Mouse (Mus musculus) heart, embryonic 13.5 days (tissue): Measurements from ENCODE around the gene Gm2016. TPM values are rescaled to one million over a fixed set of nuclear protein-coding genes. Genes with fewer than 3 reads are reported as not detected.
"Not testable (repeated sequence)": the region's sequence is repeated elsewhere in the genome, so short reads cannot be mapped to it uniquely, and the experiment has no call there.

Experiments used
- ATAC-seq: fragments of 200-750 bp; cut with Nextera tagmentation; 2 replicates; pipeline ENCODE4 v1.8.0; 2017; ENCODE audit warnings: moderate TSS enrichment; ENCODE audit not compliant: insufficient number of reproducible peaks, low FRiP score, low TSS enrichment; ENCODE audit errors: extremely low read depth
- H3K27ac ChIP-seq: fragments of 300-500 bp; sonication (generic); replicated peaks from 2 replicates; pipeline ENCODE4 v1.5.1; 2015; ENCODE audit warnings: moderate library complexity, mild to moderate bottlenecking, inconsistent platforms
- H3K27me3 ChIP-seq: fragments of 300-500 bp; sonication (generic); replicated peaks from 2 replicates; pipeline ENCODE4 v1.6.1; 2015; ENCODE audit warnings: mild to moderate bottlenecking, inconsistent platforms
- H3K36me3 ChIP-seq: fragments of 300-500 bp; sonication (generic); 2 replicates; pipeline ENCODE4 v1.6.1; 2015; ENCODE audit warnings: mild to moderate bottlenecking, inconsistent platforms
- H3K4me1 ChIP-seq: fragments of 300-500 bp; sonication (generic); 2 replicates; pipeline ENCODE4 v1.6.1; 2015; ENCODE audit warnings: inconsistent platforms
- H3K4me2 ChIP-seq: fragments of 300-500 bp; sonication (generic); 2 replicates; pipeline ENCODE4 v1.6.1; 2015; ENCODE audit warnings: inconsistent platforms, mild to moderate bottlenecking, moderate library complexity
- H3K4me3 ChIP-seq: fragments of 300-500 bp; sonication (generic); 2 replicates; pipeline ENCODE4 v1.5.1; 2015; ENCODE audit warnings: moderate library complexity, mild to moderate bottlenecking, inconsistent platforms
- H3K9ac ChIP-seq: fragments of 300-500 bp; sonication (generic); 2 replicates; pipeline ENCODE4 v1.6.1; 2015; ENCODE audit warnings: inconsistent platforms, mild to moderate bottlenecking, moderate library complexity
- H3K9me3 ChIP-seq: fragments of 300-500 bp; sonication (generic); 2 replicates; pipeline ENCODE4 v1.6.1; 2016; ENCODE audit warnings: inconsistent platforms
- WGBS: fragments of 180-500 bp; shearing (Covaris S2); methylation state at CpG from one replicate; pipeline ENCODE4 v1.1.7; 2015; ENCODE audit warnings: mixed read lengths; 5-methylcytosine and 5-hydroxymethylcytosine counted together
- polyA plus RNA-seq: library from polyadenylated mRNA; unstranded; fragments of >200 nt; fragmentation: Nextera tagmentation; extraction: Ambion mirVana; gene quantifications from 2 replicates; pipeline ENCODE4 v1.2.1, GENCODE M21; 2015

Gene Gm2016
- not detected in 2 replicates for polyA plus RNA-seq

DNA sequence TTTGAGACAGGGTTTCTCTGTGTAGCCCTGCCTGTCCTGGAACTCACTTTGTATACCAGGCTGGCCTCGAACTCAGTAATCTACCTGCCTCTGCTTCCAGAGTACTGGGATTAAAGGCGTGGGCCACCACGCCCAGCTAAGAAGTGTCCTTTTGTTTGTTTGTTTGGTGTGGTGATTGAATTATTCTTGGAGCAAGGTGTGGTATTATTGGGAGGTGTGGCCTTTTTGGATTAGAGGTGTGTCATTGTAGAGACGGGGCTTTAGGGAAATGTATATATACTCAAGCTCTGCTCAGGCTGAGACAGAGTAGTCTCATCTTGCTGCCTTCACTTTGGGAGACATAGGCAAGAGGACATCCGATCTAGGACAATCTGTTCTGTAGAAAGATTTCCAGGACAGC lies at the start of gene Gm2016:
Gene Gm2016 (plus strand): TSS at position 301 of the 400 bp plus-strand sequence.
- 64% methylated on average over 5 of the region's 5 CpGs for WGBS
- H3K36me3 ChIP-seq, H3K9ac ChIP-seq, H3K4me1 ChIP-seq, H3K9me3 ChIP-seq, ATAC-seq, H3K27me3 ChIP-seq, H3K4me2 ChIP-seq, H3K4me3 ChIP-seq, H3K27ac ChIP-seq: not testable (repeated sequence)

DNA sequence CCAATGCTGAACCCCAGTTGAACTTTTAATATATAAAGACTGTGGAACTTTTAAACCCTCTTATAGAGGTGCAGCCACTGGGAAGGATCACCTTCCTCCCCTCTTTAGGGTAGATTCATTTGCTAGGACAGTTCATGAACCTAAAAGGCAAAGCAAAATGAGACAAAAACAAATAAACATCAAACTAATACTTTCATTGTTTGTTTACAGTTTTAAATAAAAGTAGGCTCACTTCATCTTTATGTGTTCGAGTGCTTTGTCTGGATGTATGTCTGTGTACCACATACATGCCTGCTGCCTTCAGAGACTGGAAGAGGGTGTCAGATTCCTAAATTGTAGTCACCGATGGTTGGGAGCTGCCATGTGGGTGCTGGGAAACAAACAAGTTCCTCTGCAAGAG lies 31.6 kb upstream of the Gm2016 start, which contains the start of gene Gm2001:
Gene Gm2001 (minus strand): TSS at position 101 of the 400 bp plus-strand sequence.
- not testable (repeated sequence) for H3K27ac ChIP-seq, H3K4me2 ChIP-seq, H3K36me3 ChIP-seq, H3K9me3 ChIP-seq, H3K27me3 ChIP-seq, H3K4me1 ChIP-seq, H3K4me3 ChIP-seq, ATAC-seq, H3K9ac ChIP-seq
- 68% methylated on average over 2 of the region's 2 CpGs for WGBS

DNA sequence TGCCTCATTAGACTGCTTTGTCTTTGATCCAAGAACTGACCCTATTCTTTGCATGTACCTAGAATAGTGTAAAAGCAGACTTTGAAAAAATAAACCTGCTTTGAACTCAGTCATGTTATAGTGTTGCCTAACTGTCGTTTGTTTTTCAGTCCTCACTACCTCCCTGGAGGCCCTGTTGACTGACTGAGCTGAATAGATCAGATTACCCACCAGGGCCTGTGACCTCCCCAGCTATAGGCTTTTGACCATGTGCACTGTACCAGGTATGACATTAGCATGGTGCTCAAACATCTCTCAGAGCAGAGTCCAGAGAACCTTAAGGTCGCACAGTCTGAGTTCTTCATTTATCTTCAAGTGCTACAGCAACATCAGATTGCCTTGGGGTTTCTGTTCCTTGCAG lies 23.2 kb upstream of the Gm2016 start:
- WGBS, result no CpG with 5 or more reads among the region's 2 CpGs
- not testable (repeated sequence) for H3K4me3 ChIP-seq

DNA sequence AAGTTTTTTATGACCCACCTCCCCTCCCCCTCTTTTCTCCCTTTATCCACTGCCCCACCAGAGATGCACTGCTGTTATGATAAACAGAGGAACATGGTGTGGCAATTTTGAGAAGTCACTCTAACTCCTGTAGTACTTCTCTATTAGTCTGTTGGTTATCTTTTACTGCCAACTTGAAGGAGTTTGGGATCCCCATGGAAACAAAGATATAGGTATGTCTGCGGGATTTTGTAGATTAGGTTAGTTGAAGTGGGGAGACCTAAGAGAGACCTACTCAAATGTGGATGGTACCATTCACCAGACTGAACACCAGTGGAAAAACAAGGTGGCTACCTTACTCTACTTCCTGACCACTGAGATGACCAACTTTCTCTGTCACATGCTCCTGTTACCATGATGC lies 17.8 kb upstream of the Gm2016 start:
- H3K4me2 ChIP-seq, H3K27ac ChIP-seq, H3K4me1 ChIP-seq, H3K4me3 ChIP-seq, H3K9me3 ChIP-seq, ATAC-seq, H3K27me3 ChIP-seq, H3K36me3 ChIP-seq, H3K9ac ChIP-seq: not testable (repeated sequence)
- WGBS, result 50% methylated on average over 1 of the region's 1 CpGs

More for the DNA sequence above, 23.2 kb upstream of the Gm2016 start:
- H3K27ac ChIP-seq, H3K27me3 ChIP-seq, H3K4me1 ChIP-seq, H3K9me3 ChIP-seq, H3K36me3 ChIP-seq, H3K9ac ChIP-seq, ATAC-seq, H3K4me2 ChIP-seq: not testable (repeated sequence)

DNA sequence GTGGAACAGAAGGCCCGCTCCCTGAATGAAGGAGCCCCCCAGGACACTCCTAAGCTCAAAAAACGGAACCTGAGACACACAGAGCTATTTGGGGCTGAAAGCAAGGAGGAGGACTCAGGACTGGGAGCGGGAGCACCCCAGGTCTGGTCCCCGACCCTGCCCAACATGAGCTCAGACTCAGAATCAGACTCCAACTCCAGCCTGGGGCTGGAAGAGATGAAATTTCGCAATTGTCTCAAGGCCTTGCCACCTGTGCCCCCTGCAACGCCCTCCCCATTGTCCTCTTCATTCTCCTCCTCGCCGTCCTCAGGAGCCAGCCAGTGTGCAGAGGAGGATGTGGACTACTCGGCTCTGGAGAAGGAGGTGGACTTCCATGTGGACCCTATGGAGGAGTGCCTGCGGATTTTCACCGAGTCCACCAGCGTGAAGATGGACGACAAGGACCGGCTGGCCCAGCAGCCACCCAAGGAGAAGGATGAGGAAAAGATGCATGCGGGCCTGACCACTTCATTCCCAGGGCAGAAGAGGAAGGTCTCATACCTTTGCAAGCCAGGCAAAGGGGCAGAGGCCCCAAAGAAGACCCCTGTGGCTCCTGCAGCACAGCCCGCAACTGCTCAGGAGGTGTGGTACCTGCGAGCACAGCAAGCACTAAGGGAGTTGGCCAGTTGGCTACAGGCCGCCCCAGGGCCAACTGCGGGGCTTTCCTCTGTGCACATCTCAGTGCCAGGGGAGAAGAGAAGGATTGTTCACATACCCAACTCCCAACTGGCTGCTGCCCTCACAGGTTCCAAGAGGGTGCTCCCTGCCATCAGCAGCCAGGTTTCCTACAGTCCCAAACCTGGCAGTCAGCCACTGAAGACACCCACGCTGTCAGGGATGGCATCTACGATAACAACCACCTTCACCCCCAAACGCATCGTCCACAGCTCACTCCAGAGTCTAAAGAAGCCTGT lies 11.9 kb upstream of the Gm2016 start:
- H3K9ac ChIP-seq, H3K4me1 ChIP-seq, H3K36me3 ChIP-seq, H3K27ac ChIP-seq, H3K9me3 ChIP-seq, H3K27me3 ChIP-seq, H3K4me3 ChIP-seq, ATAC-seq, H3K4me2 ChIP-seq: not testable (repeated sequence)
- 77% methylated on average over 23 of the region's 23 CpGs for WGBS

DNA sequence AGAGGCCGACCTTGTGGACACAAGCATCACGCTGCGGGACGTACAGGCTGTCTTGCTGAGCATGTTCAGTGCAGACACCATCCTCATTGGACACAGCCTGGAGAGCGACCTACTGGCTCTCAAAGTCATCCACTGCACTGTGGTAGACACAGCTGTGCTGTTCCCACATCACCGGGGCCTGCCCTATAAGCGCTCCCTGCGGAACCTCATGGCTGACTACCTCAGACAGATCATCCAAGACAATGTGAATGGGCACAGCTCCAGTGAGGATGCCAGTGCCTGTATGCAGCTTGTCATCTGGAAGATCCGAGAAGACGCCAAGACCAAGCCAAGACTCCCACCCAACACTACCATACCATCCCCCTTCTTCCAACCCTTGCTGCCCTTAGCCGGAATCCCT lies 10.2 kb upstream of the Gm2016 start:
- not testable (repeated sequence) for H3K36me3 ChIP-seq, H3K4me3 ChIP-seq, H3K9ac ChIP-seq, ATAC-seq, H3K27ac ChIP-seq, H3K4me2 ChIP-seq, H3K4me1 ChIP-seq, H3K27me3 ChIP-seq, H3K9me3 ChIP-seq
- 87% methylated on average over 9 of the region's 11 CpGs for WGBS

DNA sequence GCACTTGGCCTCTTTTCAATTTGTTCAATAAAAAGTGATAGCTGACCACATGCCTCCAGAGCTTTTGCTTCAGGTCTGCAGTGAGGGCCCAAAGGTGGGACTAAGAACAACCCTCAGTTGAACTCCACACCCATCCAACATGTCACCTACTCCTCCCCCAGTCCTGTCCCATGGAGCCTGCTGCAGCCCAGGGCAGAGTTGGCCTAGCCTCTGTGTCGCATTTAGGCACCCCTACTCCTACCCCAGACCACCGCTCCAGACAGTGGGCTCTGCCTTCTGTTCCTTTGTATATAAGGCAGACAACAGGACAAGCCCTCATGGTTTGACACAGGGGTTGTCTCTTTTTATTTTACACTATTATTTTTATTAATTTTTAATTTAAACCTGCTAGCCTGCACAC lies 9.8 kb upstream of the Gm2016 start:
- not testable (repeated sequence) for H3K4me3 ChIP-seq, H3K27ac ChIP-seq, H3K4me1 ChIP-seq, H3K9me3 ChIP-seq, H3K4me2 ChIP-seq, H3K36me3 ChIP-seq, H3K9ac ChIP-seq, H3K27me3 ChIP-seq
- 70% methylated on average over 2 of the region's 2 CpGs for WGBS
- ATAC-seq, result 0 out of 2 replicates have a peak, but pooled peaks have one; percentile 18

DNA sequence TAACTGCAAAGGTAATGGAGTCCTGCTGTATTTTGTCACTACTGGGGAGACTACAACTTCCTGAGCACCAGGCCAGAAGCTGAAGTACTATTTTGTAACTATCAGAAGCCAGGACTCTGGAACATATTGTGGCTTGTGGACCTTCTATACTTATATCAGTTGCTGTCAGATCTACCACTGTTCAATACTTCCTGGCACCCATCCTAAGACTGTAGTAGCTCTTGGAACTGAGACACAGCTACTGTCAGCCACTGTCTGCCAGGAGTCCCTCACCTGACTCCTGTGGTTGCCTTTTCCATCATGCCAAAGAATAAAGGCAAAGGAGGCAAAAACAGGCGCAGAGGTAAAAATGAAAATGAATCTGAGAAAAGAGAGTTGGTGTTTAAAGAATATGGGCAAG lies 21.2 kb downstream of the Gm2016 start, which contains the start of gene Gm2022:
Gene Gm2022 (plus strand): TSS at position 301 of the 400 bp plus-strand sequence.
- not testable (repeated sequence) for ATAC-seq, H3K9ac ChIP-seq, H3K4me1 ChIP-seq, H3K4me3 ChIP-seq, H3K9me3 ChIP-seq, H3K36me3 ChIP-seq, H3K27me3 ChIP-seq, H3K4me2 ChIP-seq, H3K27ac ChIP-seq
- 90% methylated on average over 1 of the region's 1 CpGs for WGBS

DNA sequence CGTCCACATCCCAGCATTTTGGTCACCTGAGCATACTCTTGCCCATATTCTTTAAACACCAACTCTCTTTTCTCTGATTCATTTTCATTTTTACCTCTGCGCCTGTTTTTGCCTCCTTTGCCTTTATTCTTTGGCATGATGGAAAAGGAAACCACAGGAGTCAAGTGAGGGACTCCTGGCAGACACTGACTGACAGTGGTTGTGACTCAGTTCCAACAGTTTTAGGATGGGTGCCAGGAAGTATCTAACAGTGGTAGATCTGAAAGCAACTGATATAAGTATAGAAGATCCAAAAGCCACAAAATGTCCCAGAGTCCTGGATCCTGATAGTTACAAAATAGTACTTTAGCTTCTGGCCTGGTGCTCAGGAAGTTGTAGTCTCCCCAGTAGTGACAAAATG lies 45.8 kb downstream of the Gm2016 start, which contains the start of gene Gm2035:
Gene Gm2035 (minus strand): TSS at position 137 of the 400 bp plus-strand sequence.
- H3K36me3 ChIP-seq, H3K9me3 ChIP-seq, H3K9ac ChIP-seq, ATAC-seq, H3K27me3 ChIP-seq, H3K4me1 ChIP-seq, H3K27ac ChIP-seq, H3K4me3 ChIP-seq, H3K4me2 ChIP-seq: not testable (repeated sequence)
- WGBS, result 70% methylated on average over 2 of the region's 2 CpGs

Other genes with a start within 250 kb of the Gm2016 start
- gene Gm16381, start 229.5 kb upstream of the Gm2016 start, polyA plus RNA-seq, result not detected in 2 replicates
- not detected in 2 replicates for gene Gm21319, start 98.3 kb upstream of the Gm2016 start, polyA plus RNA-seq
- not detected in 2 replicates for gene Gm21936, start 78.6 kb upstream of the Gm2016 start, polyA plus RNA-seq
- gene BB287469, start 57.5 kb upstream of the Gm2016 start, polyA plus RNA-seq, result not detected in 2 replicates
- gene Gm2001, start 31.7 kb upstream of the Gm2016 start, polyA plus RNA-seq, result not detected in 2 replicates
- not detected in 2 replicates for gene Gm2022, start 21.3 kb downstream of the Gm2016 start, polyA plus RNA-seq
- not detected in 2 replicates for gene Gm2035, start 45.8 kb downstream of the Gm2016 start, polyA plus RNA-seq
- gene Gm2042, start 80.0 kb downstream of the Gm2016 start, polyA plus RNA-seq, result not detected in 2 replicates
- gene Gm2075, start 137.8 kb downstream of the Gm2016 start, polyA plus RNA-seq, result not detected in 2 replicates
- not detected in 2 replicates for gene Gm6803, start 144.7 kb downstream of the Gm2016 start, polyA plus RNA-seq
- gene Gm2056, start 152.9 kb downstream of the Gm2016 start, polyA plus RNA-seq, result not detected in 2 replicates
- not detected in 2 replicates for gene Gm16368, start 209.6 kb downstream of the Gm2016 start, polyA plus RNA-seq